Mouse (Mus musculus): ENCODE measurements around the gene Aym1. TPM values are rescaled to one million over a fixed set of nuclear protein-coding genes. Genes with fewer than 3 reads are reported as not detected.
"Not testable (repeated sequence)": the region's sequence is repeated elsewhere in the genome, so short reads cannot be mapped to it uniquely, and the experiment has no call there.

Gene Aym1
- polyA plus RNA-seq, 2 experiments = not detected

DNA sequence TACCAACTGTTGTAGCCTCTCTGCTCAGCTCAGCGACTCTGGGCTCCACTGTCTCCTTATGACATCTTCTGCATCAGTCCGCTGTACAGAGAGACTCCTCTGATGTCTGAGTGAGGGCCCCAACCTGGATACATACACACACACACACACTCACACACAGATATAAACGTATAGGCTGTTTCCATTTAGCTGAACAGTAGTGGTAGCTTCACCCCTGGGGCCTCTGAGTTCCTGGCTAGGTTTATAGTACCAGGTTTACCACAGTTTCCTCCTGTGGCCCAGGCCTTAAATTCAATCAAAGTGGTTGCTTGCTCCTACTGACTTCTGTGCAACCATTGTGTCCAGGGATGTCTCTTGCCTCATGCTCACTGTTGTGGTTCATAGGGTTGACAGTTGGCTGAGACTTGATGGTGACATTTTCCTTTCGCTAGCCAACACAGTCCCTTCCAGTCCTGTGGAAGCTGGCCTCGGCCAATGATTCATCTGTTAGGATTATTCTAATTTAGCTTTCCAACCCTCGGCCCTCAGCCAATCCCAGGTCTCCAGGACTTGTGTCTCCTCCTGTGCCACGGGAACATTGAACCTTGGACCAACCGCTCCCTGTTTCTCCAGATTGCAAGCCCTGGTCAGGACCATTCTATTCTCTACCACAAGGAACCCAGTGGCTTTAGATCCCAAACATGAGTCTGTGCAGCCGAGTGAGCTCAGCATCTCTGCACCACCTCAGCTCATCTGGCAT lies 5.3 kb downstream of the Aym1 start:
- WGBS (ENCODE audit: insufficient replicate concordance) = 50% methylated on average over 9 of the region's 9 CpGs

DNA sequence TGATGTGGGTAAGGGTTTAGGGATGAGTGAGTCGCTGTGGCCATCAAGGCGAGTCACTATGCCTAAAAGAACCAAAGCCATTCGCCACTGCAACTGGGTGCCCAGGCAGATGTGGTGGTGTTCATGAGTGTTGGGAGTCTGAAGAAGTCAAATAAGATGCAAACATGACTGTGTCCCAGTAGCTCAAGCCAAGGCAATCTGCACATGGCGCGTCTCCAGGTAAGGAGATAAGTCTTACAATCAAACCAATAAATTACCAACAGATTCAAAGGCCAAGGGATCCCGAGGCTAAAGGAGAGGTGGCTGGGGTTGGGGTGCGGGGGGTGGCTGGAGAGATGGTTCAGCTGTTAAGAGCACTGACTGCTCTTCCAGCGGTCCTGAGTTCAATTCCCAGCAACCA lies 6.1 kb downstream of the Aym1 start:
- ATAC-seq (ENCODE audit: insufficient read depth) (no peak), DNase-seq (ENCODE audit: low read depth in 3 of 3, low spot score in 3 of 3) (no peak)
- Histone ChIP-seq H3K27ac (no peak overlapping the region), H3K9ac (replicated peaks) (no peak overlapping the region), H3K4me3 (ENCODE audit: insufficient read depth in 1 of 2, low read depth in 2 of 2, low read length in 2 of 2) (no peak overlapping the region), H3K27me3 (ENCODE audit: control insufficient read depth, insufficient read depth, low read length) (no peaks in the 10 kb centered on the region; the same call in 1 of the 2 replicates), H3K4me2 (ENCODE audit: low read depth) (no peak overlapping the region), H3K4me1 (replicated peaks; ENCODE audit: control insufficient read depth in 2 of 2, insufficient read depth in 2 of 2, low read length in 1 of 2) (no peaks in the 10 kb centered on the region), H3K9me3 (ENCODE audit: control insufficient read depth, low read length) (no peaks in the 10 kb centered on the region), H3K36me3 (replicated peaks; ENCODE audit: control insufficient read depth, insufficient read depth, low read depth) (no peaks in the 10 kb centered on the region)
- WGBS (ENCODE audit: insufficient replicate concordance) = 69% methylated on average over 8 of the region's 8 CpGs
- TF ChIP-seq CTCF (IDR thresholded peaks at IDR 0.05; ENCODE audit: low read depth) (no peak), EP300 (IDR thresholded peaks at IDR 0.05; ENCODE audit: low read depth) (no peak)

More for the DNA sequence above, 5.3 kb downstream of the Aym1 start:
- no peak for ATAC-seq (ENCODE audit: insufficient read depth)
- no peaks in the 10 kb centered on the region for H3K4me1 ChIP-seq (replicated peaks; ENCODE audit: control insufficient read depth in 2 of 2, insufficient read depth in 2 of 2, low read length in 1 of 2)
- H3K9ac ChIP-seq (replicated peaks) = no peak overlapping the region
- no peak overlapping the region for H3K27ac ChIP-seq
- TF ChIP-seq CTCF (IDR thresholded peaks at IDR 0.05; ENCODE audit: low read depth) = no peak
- no peak for TF ChIP-seq EP300 (IDR thresholded peaks at IDR 0.05; ENCODE audit: low read depth)
- no peaks in the 10 kb centered on the region; the same call in 1 of the 2 replicates for H3K27me3 ChIP-seq (ENCODE audit: control insufficient read depth, insufficient read depth, low read length)
- DNase-seq (ENCODE audit: low read depth in 3 of 3, low spot score in 3 of 3) = no peak
- H3K9me3 ChIP-seq (ENCODE audit: control insufficient read depth, low read length) = no peaks in the 10 kb centered on the region
- no peak overlapping the region for H3K4me3 ChIP-seq (ENCODE audit: insufficient read depth in 1 of 2, low read depth in 2 of 2, low read length in 2 of 2)
- H3K4me2 ChIP-seq (ENCODE audit: low read depth) = no peak overlapping the region
- no peaks in the 10 kb centered on the region for H3K36me3 ChIP-seq (replicated peaks; ENCODE audit: control insufficient read depth, insufficient read depth, low read depth)

DNA sequence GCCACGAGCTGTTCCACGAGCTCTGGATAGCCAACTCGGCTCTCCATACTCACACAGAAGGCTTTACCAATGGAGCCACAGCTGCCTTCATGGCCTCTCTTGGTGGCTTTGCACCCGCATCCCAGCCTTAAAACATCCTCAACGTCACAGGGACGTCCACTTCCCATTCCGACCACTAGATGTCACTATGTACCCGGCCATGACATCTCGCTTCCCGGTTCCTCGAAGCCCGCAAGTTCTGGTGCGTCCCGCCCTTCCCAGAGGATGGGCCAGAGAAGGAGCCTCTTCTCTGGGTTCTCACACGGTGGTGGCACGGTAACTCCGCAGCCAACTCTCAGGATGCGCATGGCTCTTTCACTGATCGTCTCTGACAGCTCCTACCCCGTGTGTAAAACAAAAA lies 8.8 kb downstream of the Aym1 start:
- ATAC-seq (ENCODE audit: insufficient read depth) = no peak
- H3K27ac ChIP-seq = no peak overlapping the region
- no peaks in the 10 kb centered on the region for H3K36me3 ChIP-seq (replicated peaks; ENCODE audit: control insufficient read depth, insufficient read depth, low read depth)
- H3K4me2 ChIP-seq (ENCODE audit: low read depth) = no peak overlapping the region
- TF ChIP-seq CTCF (IDR thresholded peaks at IDR 0.05; ENCODE audit: low read depth) (peak; percentile 91), EP300 (IDR thresholded peaks at IDR 0.05; ENCODE audit: low read depth) (no peak)
- no peak overlapping the region for H3K9ac ChIP-seq (replicated peaks)
- H3K4me3 ChIP-seq (ENCODE audit: insufficient read depth in 1 of 2, low read depth in 2 of 2, low read length in 2 of 2) = no peak overlapping the region
- peak in 1 of 3 experiments; percentile 5 for DNase-seq (ENCODE audit: low read depth in 3 of 3, low spot score in 3 of 3)
- H3K9me3 ChIP-seq (ENCODE audit: control insufficient read depth, low read length) = no peaks in the 10 kb centered on the region
- no peaks in the 10 kb centered on the region for H3K27me3 ChIP-seq (ENCODE audit: control insufficient read depth, insufficient read depth, low read length)
- H3K4me1 ChIP-seq (replicated peaks; ENCODE audit: control insufficient read depth in 2 of 2, insufficient read depth in 2 of 2, low read length in 1 of 2) = no peaks in the 10 kb centered on the region
- 5% methylated on average over 20 of the region's 20 CpGs for WGBS (ENCODE audit: insufficient replicate concordance)

DNA sequence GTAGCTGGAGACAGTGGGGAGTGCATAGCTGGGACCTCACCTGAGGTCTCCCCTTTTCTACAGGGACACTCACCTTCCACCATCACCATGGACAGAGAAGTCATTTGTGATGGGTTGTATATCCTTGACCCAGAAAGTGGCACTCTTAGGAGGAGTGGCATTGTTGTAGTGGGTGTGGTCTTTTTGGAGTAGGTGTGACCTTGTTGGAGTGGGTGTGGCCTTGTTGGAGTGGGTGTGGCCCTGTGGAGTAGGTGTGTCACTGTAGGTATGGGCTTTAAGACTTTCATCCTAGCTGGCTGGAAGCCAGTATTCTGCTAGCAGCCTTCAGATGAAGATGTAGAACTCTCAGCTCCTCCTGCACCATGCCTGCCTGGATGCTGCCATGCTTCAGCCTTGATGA lies 10.6 kb downstream of the Aym1 start:
- H3K4me3 ChIP-seq (ENCODE audit: insufficient read depth in 1 of 2, low read depth in 2 of 2, low read length in 2 of 2); H3K4me1 ChIP-seq (replicated peaks; ENCODE audit: control insufficient read depth in 2 of 2, insufficient read depth in 2 of 2, low read length in 1 of 2); DNase-seq (ENCODE audit: low read depth in 3 of 3, low spot score in 3 of 3); H3K9me3 ChIP-seq (ENCODE audit: control insufficient read depth, low read length); H3K27me3 ChIP-seq (ENCODE audit: control insufficient read depth, insufficient read depth, low read length); H3K36me3 ChIP-seq (replicated peaks; ENCODE audit: control insufficient read depth, insufficient read depth, low read depth); H3K4me2 ChIP-seq (ENCODE audit: low read depth); ATAC-seq (ENCODE audit: insufficient read depth); H3K9ac ChIP-seq (replicated peaks); H3K27ac ChIP-seq: not testable (repeated sequence)

DNA sequence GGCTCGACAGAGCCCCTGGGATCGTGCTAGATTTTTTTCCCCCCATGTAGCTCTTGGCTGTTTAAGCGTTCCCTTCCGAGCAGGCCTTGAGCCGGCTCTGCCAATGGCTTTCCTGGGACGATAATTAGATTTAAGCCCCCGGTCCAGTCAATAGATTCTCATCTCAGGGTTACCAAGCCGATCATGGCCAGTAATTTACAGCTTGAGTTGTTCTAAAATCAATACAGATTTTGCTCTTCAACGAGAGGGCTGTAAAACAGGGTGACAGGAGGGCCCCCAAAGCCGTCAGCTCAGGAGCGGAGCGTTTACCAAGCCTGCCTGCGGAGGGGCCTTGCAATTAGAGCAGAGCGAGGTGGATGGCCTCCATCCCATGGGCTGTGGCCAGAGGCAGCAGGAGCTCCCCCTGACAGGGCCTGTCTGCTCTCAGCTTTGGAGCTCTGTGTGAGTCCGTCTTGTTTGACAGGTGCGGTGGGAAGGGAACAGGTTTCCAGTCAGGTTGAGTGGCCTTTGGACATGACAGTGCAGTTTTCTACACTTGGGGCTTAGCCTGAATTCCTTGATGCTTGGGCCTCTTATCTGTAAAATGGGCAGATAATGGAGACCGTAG lies 12.3 kb downstream of the Aym1 start:
- TF ChIP-seq CTCF (IDR thresholded peaks at IDR 0.05; ENCODE audit: low read depth) (no peak), EP300 (IDR thresholded peaks at IDR 0.05; ENCODE audit: low read depth) (no peak)
- no peaks in the 10 kb centered on the region for H3K36me3 ChIP-seq (replicated peaks; ENCODE audit: control insufficient read depth, insufficient read depth, low read depth)
- H3K4me1 ChIP-seq (replicated peaks; ENCODE audit: control insufficient read depth in 2 of 2, insufficient read depth in 2 of 2, low read length in 1 of 2) = no peaks in the 10 kb centered on the region
- no peak for ATAC-seq (ENCODE audit: insufficient read depth)
- DNase-seq (ENCODE audit: low read depth in 3 of 3, low spot score in 3 of 3) = no peak
- no peaks in the 10 kb centered on the region for H3K9me3 ChIP-seq (ENCODE audit: control insufficient read depth, low read length)
- H3K9ac ChIP-seq (replicated peaks) = no peak overlapping the region
- no peak overlapping the region for H3K4me3 ChIP-seq (ENCODE audit: insufficient read depth in 1 of 2, low read depth in 2 of 2, low read length in 2 of 2)
- no peak overlapping the region for H3K4me2 ChIP-seq (ENCODE audit: low read depth)
- H3K27me3 ChIP-seq (ENCODE audit: control insufficient read depth, insufficient read depth, low read length) = no peaks in the 10 kb centered on the region
- no peak overlapping the region for H3K27ac ChIP-seq
- WGBS (ENCODE audit: insufficient replicate concordance) = 66% methylated on average over 17 of the region's 17 CpGs

All from liver, embryonic 14.5 days (tissue).